Mouse (Mus musculus): ENCODE data around the gene Mmp28. TPM values are rescaled to one million over a fixed set of nuclear protein-coding genes. Genes with fewer than 3 reads are reported as not detected.

Mmp28 gene
- polyA plus RNA-seq, 1 experiment from 2014 or later: 3.1 TPM

DNA sequence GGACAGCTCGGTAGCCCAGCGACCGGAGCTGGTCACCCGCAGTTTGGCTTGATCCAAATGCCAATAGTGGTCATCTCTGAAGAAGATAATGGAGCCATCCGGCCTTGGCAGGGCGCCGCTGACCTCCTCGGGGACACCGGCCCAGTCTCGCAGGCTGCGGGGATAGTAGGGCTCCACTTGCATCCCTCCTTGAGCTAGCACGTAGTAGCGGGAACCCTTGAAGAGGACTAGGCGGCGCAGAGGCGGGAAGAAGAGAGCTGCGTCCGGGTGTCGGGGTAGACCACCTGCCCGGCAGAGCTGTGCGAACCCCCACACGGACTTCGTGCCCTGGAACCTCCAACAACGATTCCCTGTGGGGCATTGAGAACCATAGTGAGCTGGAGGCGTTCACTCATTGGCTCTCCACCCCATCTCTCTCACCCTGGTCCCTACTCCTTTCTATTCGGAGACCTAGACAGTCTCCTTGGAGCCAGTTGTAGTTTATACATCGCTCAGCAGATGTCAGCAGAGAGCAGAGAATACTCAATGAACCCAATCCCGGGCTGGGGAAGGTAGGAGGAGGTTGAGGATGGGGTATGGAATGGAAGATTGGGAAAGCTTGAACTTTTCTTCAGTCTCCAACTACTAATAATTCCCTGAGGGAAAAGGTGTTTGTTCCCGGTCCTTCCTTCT, 20.1 kb downstream of the Mmp28 start:
- Histone ChIP-seq H3K4me1 (peaks cover 64% of the 10 kb centered on the region), H3K27me3 (ENCODE audit: insufficient read depth, poor library complexity, severe bottlenecking) (peaks cover 66% of the 10 kb centered on the region)
- 10% methylated on average over 29 of the region's 29 CpGs for WGBS

DNA sequence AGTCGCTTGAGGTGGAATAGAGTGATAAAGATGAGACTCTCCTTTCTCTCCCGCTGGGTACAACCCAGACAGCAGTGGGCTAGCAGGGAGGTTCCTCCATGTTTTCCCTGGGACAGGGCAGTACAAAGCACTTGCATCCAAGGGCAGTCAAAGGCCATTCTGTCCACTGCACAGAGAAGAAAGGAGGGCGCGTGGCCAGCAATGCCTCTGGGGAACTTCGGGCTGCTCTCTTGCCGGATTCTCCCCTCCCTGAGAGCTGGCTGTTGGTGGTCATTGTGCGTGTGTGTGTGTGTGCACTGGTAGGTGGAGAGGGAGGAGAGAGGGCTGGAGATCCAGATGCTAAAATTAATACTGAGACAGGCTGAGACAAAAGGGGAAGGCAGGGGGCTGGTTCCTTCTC, 21.6 kb downstream of the Mmp28 start:
- H3K36me3 ChIP-seq: no peaks in the 10 kb centered on the region
- H3K27ac ChIP-seq: peak overlapping the region; percentile 87
- WGBS: 38% methylated on average over 7 of the region's 7 CpGs
- H3K9me3 ChIP-seq: no peaks in the 10 kb centered on the region
- H3K4me3 ChIP-seq: peak overlapping the region; percentile 78
- H3K4me1 ChIP-seq: peaks cover 52% of the 10 kb centered on the region
- H3K27me3 ChIP-seq (ENCODE audit: insufficient read depth, poor library complexity, severe bottlenecking): peaks cover 58% of the 10 kb centered on the region
- DNase-seq (ENCODE audit: low spot score): no peak

More for the DNA sequence above, 20.1 kb downstream of the Mmp28 start:
- Histone ChIP-seq H3K9me3 (no peaks in the 10 kb centered on the region), H3K4me3 (peak overlapping the region; percentile 39), H3K27ac (no peak overlapping the region), H3K36me3 (no peaks in the 10 kb centered on the region)
- DNase-seq (ENCODE audit: low spot score): peak; percentile 89

DNA sequence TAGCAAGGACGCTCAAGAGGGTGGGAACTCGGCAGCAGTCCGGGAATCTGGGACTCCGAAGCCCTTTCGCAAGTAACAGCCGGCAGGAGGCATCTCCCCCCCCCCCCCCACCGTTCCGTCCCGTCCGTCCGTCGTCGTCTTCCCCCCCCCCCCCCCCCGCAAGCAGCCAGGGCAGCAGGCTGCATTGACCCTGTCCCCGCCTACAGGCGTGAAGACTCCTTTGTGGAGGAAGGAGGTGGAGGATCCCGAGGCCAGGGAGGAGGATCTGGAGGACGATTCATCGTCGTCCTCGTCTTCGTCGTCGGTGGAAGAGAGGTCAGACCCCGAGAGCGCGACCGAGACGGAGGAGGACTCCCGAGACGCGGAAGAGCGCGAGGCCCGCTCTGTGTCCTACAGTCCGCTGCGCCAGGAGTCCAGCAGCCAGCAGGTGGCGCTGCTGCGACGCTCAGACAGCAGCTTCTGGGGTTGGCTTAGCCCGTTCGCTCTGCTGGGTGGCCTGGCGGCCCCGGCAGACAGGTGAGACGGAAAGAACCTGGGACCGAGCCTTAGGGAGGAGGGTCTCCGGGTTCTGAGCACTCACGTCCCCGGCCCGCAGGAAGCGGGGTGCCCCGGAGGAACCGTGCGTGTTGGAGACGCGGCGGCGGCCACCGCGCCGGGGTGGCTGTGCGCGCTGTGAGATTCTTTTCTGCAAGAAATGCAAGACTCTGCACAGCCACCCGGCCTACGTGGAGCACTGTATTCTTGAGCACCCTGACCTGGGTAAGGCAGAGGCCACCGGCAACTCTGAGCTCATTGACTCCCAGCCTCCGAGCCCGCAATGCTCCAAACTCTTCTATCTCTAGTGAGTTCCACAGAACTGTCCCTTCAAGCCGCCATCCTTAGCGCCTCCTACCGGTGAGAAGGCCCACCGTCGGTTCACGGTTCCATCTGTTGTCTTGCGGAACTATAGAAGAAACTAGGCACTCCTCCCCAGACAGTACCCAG, 22.5 kb downstream of the Mmp28 start:
- peaks cover 52% of the 10 kb centered on the region for H3K4me1 ChIP-seq
- no peaks in the 10 kb centered on the region for H3K36me3 ChIP-seq
- H3K9me3 ChIP-seq: no peaks in the 10 kb centered on the region
- DNase-seq (ENCODE audit: low spot score): peak; percentile 92
- H3K27ac ChIP-seq: peak overlapping the region; percentile 87
- H3K4me3 ChIP-seq: peak overlapping the region; percentile 78
- H3K27me3 ChIP-seq (ENCODE audit: insufficient read depth, poor library complexity, severe bottlenecking): peaks cover 49% of the 10 kb centered on the region
- under 1% methylated on average over 61 of the region's 75 CpGs for WGBS

DNA sequence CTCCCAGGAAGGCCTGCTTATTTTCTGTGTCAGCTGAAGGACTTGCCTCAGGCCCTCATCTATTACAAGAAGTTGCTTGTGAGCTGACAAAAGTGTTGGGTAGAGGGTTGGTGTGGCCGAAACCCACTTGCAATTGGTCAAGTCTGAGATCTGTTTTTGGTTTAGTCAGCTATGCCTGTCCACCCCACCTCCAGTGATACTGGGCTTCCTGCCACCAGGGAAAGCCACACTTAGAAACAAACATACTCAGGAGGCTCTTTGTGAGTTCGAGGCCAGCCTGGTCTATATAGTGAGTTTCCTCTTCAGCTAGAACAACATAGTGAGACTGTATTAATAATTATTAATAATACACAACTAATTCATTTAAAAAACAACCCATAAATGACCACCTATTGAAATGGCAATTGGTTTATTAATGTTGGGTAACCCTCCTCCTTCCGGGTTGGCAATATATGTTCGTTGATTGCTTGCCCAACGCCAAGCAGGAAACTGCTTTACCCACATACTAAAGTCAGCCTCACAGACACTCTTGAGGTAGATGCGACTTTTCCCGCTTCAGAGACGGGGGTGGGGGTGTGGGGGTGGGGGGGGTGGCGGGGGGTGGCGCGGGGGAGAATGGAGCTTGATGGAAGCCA, 23.3 kb downstream of the Mmp28 start:
- H3K36me3 ChIP-seq: no peaks in the 10 kb centered on the region
- peaks cover 41% of the 10 kb centered on the region for H3K27me3 ChIP-seq (ENCODE audit: insufficient read depth, poor library complexity, severe bottlenecking)
- H3K4me3 ChIP-seq: peak overlapping the region; percentile 78
- H3K27ac ChIP-seq: peak overlapping the region; percentile 87
- H3K4me1 ChIP-seq: peaks cover 45% of the 10 kb centered on the region
- H3K9me3 ChIP-seq: no peaks in the 10 kb centered on the region
- DNase-seq (ENCODE audit: low spot score): no peak
- WGBS: 32% methylated on average over 11 of the region's 11 CpGs

DNA sequence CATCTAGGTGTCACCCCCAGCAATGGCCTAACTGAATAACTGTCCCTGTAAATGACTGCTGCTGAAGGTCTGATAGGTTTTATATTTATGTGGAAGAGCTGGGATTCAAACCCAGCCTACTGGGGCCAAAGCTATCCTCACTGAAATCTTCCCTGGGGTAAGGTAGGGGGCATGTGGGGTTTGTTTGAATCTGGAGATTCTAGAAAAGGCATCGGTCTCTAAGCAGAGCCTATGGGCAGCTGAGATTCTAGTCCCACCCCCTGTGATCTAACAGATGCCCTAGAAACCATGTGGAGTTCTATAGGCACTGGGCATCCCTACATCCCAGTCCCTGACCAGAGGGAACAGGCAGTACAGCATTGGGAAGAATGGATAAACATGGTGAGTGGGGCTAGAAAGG, 25.5 kb downstream of the Mmp28 start, which contains the start of gene 1700020L24Rik:
1700020L24Rik (plus strand) TSS at position 301 of the 400 bp plus-strand sequence.
- H3K36me3 ChIP-seq: no peaks in the 10 kb centered on the region
- WGBS: 79% methylated on average over 1 of the region's 1 CpGs
- no peak within 1 kb of the TSS for H3K27ac ChIP-seq
- no peak for DNase-seq (ENCODE audit: low spot score)
- H3K27me3 ChIP-seq (ENCODE audit: insufficient read depth, poor library complexity, severe bottlenecking): peaks cover 20% of the 10 kb centered on the region
- H3K9me3 ChIP-seq: no peaks in the 10 kb centered on the region
- H3K4me3 ChIP-seq: no peak within 1 kb of the TSS
- peaks cover 26% of the 10 kb centered on the region for H3K4me1 ChIP-seq

DNA sequence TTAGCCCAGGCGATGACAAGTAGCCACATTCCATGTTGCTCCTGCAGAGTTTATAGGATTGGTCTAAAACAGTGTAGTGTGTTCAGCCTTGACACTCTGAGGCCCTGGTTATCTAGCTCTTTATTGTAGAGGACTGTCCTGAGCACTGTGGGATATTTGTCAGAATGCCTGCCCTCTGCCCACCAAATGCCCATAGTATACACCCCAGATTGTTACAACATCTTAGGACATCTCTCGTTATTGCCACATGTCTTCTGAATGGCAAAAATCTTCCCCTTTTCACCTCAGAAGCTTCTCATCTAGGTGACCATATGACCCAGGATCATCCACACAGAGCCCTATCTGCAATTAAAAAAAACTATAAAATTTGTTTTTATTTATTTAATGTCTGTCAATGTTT, 30.3 kb downstream of the Mmp28 start:
- H3K27ac ChIP-seq: peak overlapping the region; percentile 62; the same call in 1 of the 2 replicates

DNA sequence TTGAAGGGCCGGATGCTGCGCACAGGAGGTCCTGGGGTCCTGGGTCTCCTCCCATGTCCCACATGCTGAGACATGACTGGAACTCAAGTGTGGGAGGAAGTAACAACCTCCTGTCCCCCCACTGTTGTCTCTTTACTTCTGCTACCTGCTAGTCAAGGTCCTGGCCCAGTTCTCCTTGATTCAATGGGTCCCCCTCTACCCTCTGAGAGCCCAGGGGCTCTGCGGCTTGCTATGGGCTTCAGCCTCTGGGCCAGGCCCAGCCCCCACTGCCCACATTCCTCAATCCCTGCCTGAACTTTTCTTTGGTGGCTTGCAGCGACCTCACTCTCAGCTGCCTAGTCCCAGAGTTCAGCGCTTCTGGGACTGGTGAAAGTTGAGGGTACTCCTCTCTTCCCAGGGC, 33.5 kb downstream of the Mmp28 start, which contains the start of gene Gas2l2:
Gas2l2 (minus strand) TSS at position 101 of the 400 bp plus-strand sequence.
- H3K4me3 ChIP-seq: peak within 1 kb of the TSS; percentile 19; the same call in 1 of the 2 replicates
- peaks cover 46% of the 10 kb centered on the region for H3K27me3 ChIP-seq (ENCODE audit: insufficient read depth, poor library complexity, severe bottlenecking)
- no peak for DNase-seq (ENCODE audit: low spot score)
- H3K27ac ChIP-seq: peak within 1 kb of the TSS; percentile 37; the same call in 1 of the 2 replicates
- no peaks in the 10 kb centered on the region for H3K9me3 ChIP-seq
- WGBS: 47% methylated on average over 5 of the region's 5 CpGs
- peaks cover 39% of the 10 kb centered on the region for H3K4me1 ChIP-seq
- no peaks in the 10 kb centered on the region for H3K36me3 ChIP-seq

More for the DNA sequence above, 30.3 kb downstream of the Mmp28 start:
- Histone ChIP-seq H3K36me3 (no peaks in the 10 kb centered on the region), H3K4me3 (no peak overlapping the region), H3K4me1 (peaks cover 32% of the 10 kb centered on the region), H3K27me3 (ENCODE audit: insufficient read depth, poor library complexity, severe bottlenecking) (peaks cover 23% of the 10 kb centered on the region), H3K9me3 (no peaks in the 10 kb centered on the region)
- 53% methylated on average over 2 of the region's 2 CpGs for WGBS
- no peak for DNase-seq (ENCODE audit: low spot score)

DNA sequence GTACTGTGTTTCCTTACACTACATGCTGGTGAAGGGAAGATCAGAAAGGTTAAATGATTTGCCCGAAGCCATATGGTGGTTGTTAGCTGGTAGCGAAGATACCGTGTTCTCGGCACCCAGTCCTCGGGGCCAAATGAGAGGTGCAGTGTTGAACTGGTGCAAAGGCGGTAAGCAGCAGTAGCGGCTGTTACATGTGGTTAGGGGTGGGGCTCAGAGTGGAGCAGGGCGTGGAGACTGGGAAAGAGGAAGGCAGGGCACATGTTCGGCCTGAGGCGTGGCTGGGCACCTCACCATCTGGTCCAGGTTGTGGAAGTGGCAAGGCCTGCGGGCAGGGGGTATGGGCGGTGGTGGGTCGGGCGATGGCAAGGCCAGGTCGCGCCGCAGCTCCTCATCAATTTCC, 35.9 kb downstream of the Mmp28 start:
- DNase-seq (ENCODE audit: low spot score): no peak
- WGBS: 25% methylated on average over 17 of the region's 17 CpGs
- Histone ChIP-seq H3K27ac (no peak overlapping the region), H3K36me3 (no peaks in the 10 kb centered on the region), H3K4me3 (peak overlapping the region; percentile 45), H3K9me3 (no peaks in the 10 kb centered on the region), H3K4me1 (peaks cover 32% of the 10 kb centered on the region), H3K27me3 (ENCODE audit: insufficient read depth, poor library complexity, severe bottlenecking) (peaks cover 56% of the 10 kb centered on the region)

DNA sequence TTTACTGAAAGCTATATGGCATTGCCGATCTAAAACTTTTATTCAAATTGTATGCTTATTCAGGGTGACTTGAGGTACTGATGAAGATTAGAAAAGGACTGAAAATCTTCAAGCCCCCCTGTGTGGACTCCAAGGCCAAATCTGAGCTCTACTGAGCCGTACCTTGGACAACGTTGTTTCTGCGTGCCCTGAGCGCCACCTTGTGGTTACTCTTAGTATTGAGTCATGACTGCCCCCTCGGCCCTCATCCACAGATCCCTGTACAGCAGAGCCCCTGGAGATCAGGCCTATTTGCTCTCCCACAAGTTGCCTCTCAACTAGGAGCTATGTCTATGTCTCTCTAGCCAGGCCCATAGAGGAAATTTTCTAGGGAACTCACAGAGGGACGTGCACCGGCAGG, 38.2 kb downstream of the Mmp28 start:
- no peaks in the 10 kb centered on the region for H3K36me3 ChIP-seq
- no peak overlapping the region for H3K4me3 ChIP-seq
- H3K4me1 ChIP-seq: peaks cover 18% of the 10 kb centered on the region
- peaks cover 69% of the 10 kb centered on the region for H3K27me3 ChIP-seq (ENCODE audit: insufficient read depth, poor library complexity, severe bottlenecking)
- DNase-seq (ENCODE audit: low spot score): no peak
- WGBS: 9% methylated on average over 8 of the region's 8 CpGs
- no peak overlapping the region for H3K27ac ChIP-seq
- no peaks in the 10 kb centered on the region for H3K9me3 ChIP-seq

DNA sequence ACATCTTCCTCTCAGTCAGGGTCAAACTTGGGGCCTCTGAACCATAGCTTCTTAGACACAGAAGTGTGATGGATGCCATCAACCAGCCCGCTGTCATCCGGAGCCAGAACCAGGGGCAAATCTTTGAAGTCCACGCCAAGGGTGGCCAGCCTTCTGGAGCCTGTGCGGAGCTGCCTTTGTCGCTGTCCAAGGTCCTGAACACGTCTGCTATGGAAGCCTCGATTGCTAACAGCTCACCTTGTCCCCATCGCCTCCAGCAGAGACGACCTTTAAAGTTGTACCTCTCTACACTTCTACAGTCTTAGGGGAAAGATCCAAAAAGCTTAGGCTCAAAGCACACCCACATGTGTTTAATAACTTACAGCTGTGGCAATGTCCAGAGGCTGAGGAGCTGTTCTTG, 41.6 kb downstream of the Mmp28 start:
- H3K27ac ChIP-seq: no peak overlapping the region
- no peaks in the 10 kb centered on the region for H3K36me3 ChIP-seq
- DNase-seq (ENCODE audit: low spot score): peak; percentile 88
- H3K4me1 ChIP-seq: peaks cover 6% of the 10 kb centered on the region
- H3K4me3 ChIP-seq: no peak overlapping the region
- peaks cover 62% of the 10 kb centered on the region for H3K27me3 ChIP-seq (ENCODE audit: insufficient read depth, poor library complexity, severe bottlenecking)
- no peaks in the 10 kb centered on the region for H3K9me3 ChIP-seq
- WGBS: 4% methylated on average over 9 of the region's 9 CpGs

DNA sequence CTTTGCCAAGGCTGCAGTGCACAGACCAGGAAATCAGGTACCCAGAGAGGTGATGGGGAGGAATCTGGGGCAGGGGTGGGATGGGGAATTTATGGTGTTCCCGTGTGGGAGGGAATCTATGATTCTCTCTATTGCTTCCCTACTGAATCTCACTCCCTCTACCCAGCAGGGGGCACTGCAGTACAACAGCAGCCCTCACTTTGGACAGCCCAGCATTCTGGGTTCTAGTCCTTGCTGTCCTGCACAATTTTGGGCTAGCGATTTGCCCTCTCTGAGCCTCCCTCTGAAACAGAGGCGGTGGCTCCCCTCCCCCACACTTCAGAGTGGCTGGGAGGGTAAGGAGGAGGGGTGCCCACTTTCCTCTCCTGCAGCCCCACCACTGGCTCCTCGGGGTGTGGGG, 42.5 kb downstream of the Mmp28 start:
- no peak overlapping the region for H3K27ac ChIP-seq
- H3K36me3 ChIP-seq: no peaks in the 10 kb centered on the region
- H3K4me1 ChIP-seq: peaks cover 6% of the 10 kb centered on the region
- 29% methylated on average over 4 of the region's 4 CpGs for WGBS
- peaks cover 58% of the 10 kb centered on the region for H3K27me3 ChIP-seq (ENCODE audit: insufficient read depth, poor library complexity, severe bottlenecking)
- H3K9me3 ChIP-seq: no peaks in the 10 kb centered on the region
- no peak overlapping the region for H3K4me3 ChIP-seq
- DNase-seq (ENCODE audit: low spot score): no peak

DNA sequence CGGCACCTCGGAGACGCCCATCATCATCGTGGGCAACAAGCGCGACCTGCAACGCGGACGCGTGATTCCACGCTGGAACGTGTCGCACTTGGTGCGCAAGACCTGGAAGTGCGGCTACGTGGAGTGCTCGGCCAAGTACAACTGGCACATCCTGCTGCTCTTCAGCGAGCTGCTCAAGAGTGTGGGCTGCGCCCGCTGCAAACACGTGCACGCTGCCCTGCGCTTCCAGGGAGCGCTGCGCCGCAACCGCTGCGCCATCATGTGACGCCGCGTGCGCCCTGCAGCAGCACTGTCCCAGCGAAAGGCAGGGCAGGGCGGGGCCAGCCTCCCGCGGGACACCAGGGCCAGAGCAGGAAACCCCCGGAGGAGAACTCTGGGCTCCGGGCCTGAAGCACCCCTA, 44.3 kb downstream of the Mmp28 start:
- Histone ChIP-seq H3K27ac (no peak overlapping the region), H3K9me3 (no peaks in the 10 kb centered on the region), H3K27me3 (ENCODE audit: insufficient read depth, poor library complexity, severe bottlenecking) (peaks cover 52% of the 10 kb centered on the region), H3K4me1 (peaks cover 6% of the 10 kb centered on the region), H3K4me3 (peak overlapping the region; percentile 34), H3K36me3 (no peaks in the 10 kb centered on the region)
- no peak for DNase-seq (ENCODE audit: low spot score)
- 6% methylated on average over 38 of the region's 38 CpGs for WGBS

All from heart, embryonic 10.5 days (tissue).